Mouse (Mus musculus): ENCODE measurements around the gene Tigd4.
"Not testable (repeated sequence)": the region's sequence is repeated elsewhere in the genome, so short reads cannot be mapped to it uniquely, and the experiment has no call there.

GRCm38 (mm10) chr3:84562911-84563310, 30.5 kb upstream of the Tigd4 start:
- not testable (repeated sequence) for TF ChIP-seq CTCF, EP300 (IDR thresholded peaks at IDR 0.05)

All from lung, postnatal 0 days (tissue).